Mouse (Mus musculus) gastrocnemius, adult 2 months (tissue): ENCODE results near the gene Abcb6. TPM values are rescaled to one million over a fixed set of nuclear protein-coding genes. Genes with fewer than 3 reads are reported as not detected.

Experiments
- DNase-seq: peaks from one replicate; pipeline ENCODE4 v3.0.0; 2022
- H3K27ac ChIP-seq: fragments of 200-600 bp; 2 replicates; pipeline ENCODE4 v1.8.1; 2022; ENCODE audit warnings: mild to moderate bottlenecking
- H3K4me3 ChIP-seq: fragments of 200-600 bp; 2 replicates; pipeline ENCODE4 v1.8.1; 2022; ENCODE audit warnings: mild to moderate bottlenecking, moderate library complexity
- CTCF ChIP-seq: fragments of 200-600 bp; IDR thresholded peaks from 2 replicates; pipeline ENCODE4 v1.8.1; 2022; ENCODE audit warnings: antibody characterized with exemption, mild to moderate bottlenecking, moderate library complexity
- intact Hi-C: fragments of 180-260 bp; cut with DNase I; formaldehyde crosslinking; loops from one replicate; pipeline ENCODE4 v1.15.1; 2025
- total RNA-seq, 2 experiments: library from RNA; stranded (reverse); gene quantifications; 2 replicates each; pipeline ENCODE4 v1.2.3; 2021

Abcb6 gene
- total RNA-seq, 2 experiments from 2014 or later, result 18.9 to 20.4 TPM

GRCm38 (mm10) chr1:75191622-75192402 is 11.6 kb upstream of the Abcb6 start, which contains the start of the genes Ankzf1 and Atg9a:
Gene Ankzf1, plus strand, starts transcription at chr1:75192151.
Gene Atg9a, minus strand, starts transcription at chr1:75192196.
- peak within 1 kb of the TSS; percentile 97 for H3K27ac ChIP-seq
- TF ChIP-seq CTCF, result peak; percentile 9; the same call in 1 of the 2 replicates
- intact Hi-C loops, result loop anchor here (1.0 to 2.0 kb wide), 2 partner anchors 19 to 59 kb away; partner anchors contain the start of genes Glb1l and Stk16
- peak within 1 kb of the TSS; percentile 93 for H3K4me3 ChIP-seq
- DNase-seq, result peak; percentile 97

GRCm38 (mm10) chr1:75191258-75191621 is 11.0 kb upstream of the Abcb6 start:
- no peak for DNase-seq
- intact Hi-C loops, result loop anchor here (1.0 kb wide), 1 partner anchor 60 kb away; no protein-coding TSS in a partner anchor
- H3K27ac ChIP-seq, result peak overlapping the region; percentile 97
- TF ChIP-seq CTCF, result no peak
- peak overlapping the region; percentile 93 for H3K4me3 ChIP-seq

GRCm38 (mm10) chr1:75190577-75190976 is 10.4 kb upstream of the Abcb6 start:
- Histone ChIP-seq H3K27ac (peak overlapping the region; percentile 97), H3K4me3 (peak overlapping the region; percentile 93)
- no peak for TF ChIP-seq CTCF
- intact Hi-C loops, result no loop called here
- DNase-seq, result no peak

GRCm38 (mm10) chr1:75187914-75188483 is 7.8 kb upstream of the Abcb6 start:
- intact Hi-C loops, result no loop called here
- Histone ChIP-seq H3K4me3 (no peak overlapping the region), H3K27ac (no peak overlapping the region)
- DNase-seq, result no peak
- no peak for TF ChIP-seq CTCF

- Histone ChIP-seq H3K4me3 (no peak overlapping the region), H3K27ac (no peak overlapping the region)
- intact Hi-C loops, result no loop called here
- TF ChIP-seq CTCF, result no peak
- no peak for DNase-seq
Measured at GRCm38 (mm10) chr1:75187126-75187525, 6.9 kb upstream of the Abcb6 start.

GRCm38 (mm10) chr1:75185495-75185894 is 5.3 kb upstream of the Abcb6 start:
- Histone ChIP-seq H3K27ac (no peak overlapping the region), H3K4me3 (no peak overlapping the region)
- DNase-seq, result no peak
- intact Hi-C loops, result no loop called here
- TF ChIP-seq CTCF, result no peak

- intact Hi-C loops, result no loop called here
- Histone ChIP-seq H3K4me3 (no peak overlapping the region), H3K27ac (no peak overlapping the region)
- peak; percentile 29; the same call in 1 of the 2 replicates for TF ChIP-seq CTCF
- no peak for DNase-seq
Measured at GRCm38 (mm10) chr1:75182160-75182559, 2.0 kb upstream of the Abcb6 start.

- intact Hi-C loops, result no loop called here
- TF ChIP-seq CTCF, result no peak
Measured at GRCm38 (mm10) chr1:75181377-75181870, 1.2 kb upstream of the Abcb6 start.

GRCm38 (mm10) chr1:75180741-75181140 is 549 bp upstream of the Abcb6 start:
- no peak for TF ChIP-seq CTCF
- intact Hi-C loops, result no loop called here
- no peak for DNase-seq
- H3K27ac ChIP-seq, result peak overlapping the region; percentile 88
- H3K4me3 ChIP-seq, result peak overlapping the region; percentile 76

More at GRCm38 (mm10) chr1:75181377-75181870, 1.2 kb upstream of the Abcb6 start:
- DNase-seq, result no peak
- H3K27ac ChIP-seq, result no peak overlapping the region
- H3K4me3 ChIP-seq, result no peak overlapping the region

GRCm38 (mm10) chr1:75179334-75180104 is 673 bp downstream of the Abcb6 start:
- DNase-seq, result peak; percentile 79
- TF ChIP-seq CTCF, result no peak
- Histone ChIP-seq H3K27ac (peak overlapping the region; percentile 88), H3K4me3 (peak overlapping the region; percentile 76)
- intact Hi-C loops, result no loop called here

GRCm38 (mm10) chr1:75168472-75169464 is 11.4 kb downstream of the Abcb6 start, which contains the start of gene Zfand2b:
Gene Zfand2b, plus strand, starts transcription at chr1:75168646.
- no peak for TF ChIP-seq CTCF
- intact Hi-C loops, result no loop called here
- DNase-seq, result peak; percentile 98
- peak within 1 kb of the TSS; percentile 100 for H3K27ac ChIP-seq
- H3K4me3 ChIP-seq, result peak within 1 kb of the TSS; percentile 84
